Mouse (Mus musculus) hindbrain, embryonic 13.5 days (tissue): ENCODE measurements around the gene Nt5dc1. TPM values are rescaled to one million over a fixed set of nuclear protein-coding genes. Genes with fewer than 3 reads are reported as not detected.

Experiments used
- ATAC-seq: fragments of 200-750 bp; cut with Nextera tagmentation; 2 replicates; pipeline ENCODE4 v1.8.0; 2017; ENCODE audit warnings: moderate TSS enrichment; ENCODE audit not compliant: low FRiP score
- H3K27ac ChIP-seq: fragments of 300-500 bp; sonication (generic); 2 replicates; pipeline ENCODE4 v1.5.1; 2015; ENCODE audit warnings: inconsistent platforms, mild to moderate bottlenecking, moderate library complexity
- H3K27me3 ChIP-seq: fragments of 300-500 bp; sonication (generic); 2 replicates; pipeline ENCODE4 v1.6.1; 2015; ENCODE audit warnings: mild to moderate bottlenecking, inconsistent platforms
- H3K36me3 ChIP-seq: fragments of 300-500 bp; sonication (generic); 2 replicates; pipeline ENCODE4 v1.6.1; 2015; ENCODE audit warnings: mild to moderate bottlenecking, inconsistent platforms
- H3K4me1 ChIP-seq: fragments of 300-500 bp; sonication (generic); replicated peaks from 2 replicates; pipeline ENCODE4 v1.6.1; 2015; ENCODE audit warnings: inconsistent platforms
- H3K4me2 ChIP-seq: fragments of 300-500 bp; sonication (generic); 2 replicates; pipeline ENCODE4 v1.6.1; 2015; ENCODE audit warnings: inconsistent platforms, mild to moderate bottlenecking, moderate library complexity
- H3K4me3 ChIP-seq: fragments of 300-500 bp; sonication (generic); 2 replicates; pipeline ENCODE4 v1.5.1; 2015; ENCODE audit warnings: mild to moderate bottlenecking, inconsistent platforms
- H3K9ac ChIP-seq: fragments of 300-500 bp; sonication (generic); 2 replicates; pipeline ENCODE4 v1.6.1; 2015; ENCODE audit warnings: mild to moderate bottlenecking, inconsistent platforms
- H3K9me3 ChIP-seq: fragments of 300-500 bp; sonication (generic); 2 replicates; pipeline ENCODE4 v1.6.1; 2016; ENCODE audit warnings: inconsistent platforms
- WGBS: fragments of 180-500 bp; shearing (Covaris S2); methylation state at CpG from one replicate; pipeline ENCODE4 v1.1.7; 2015; 5-methylcytosine and 5-hydroxymethylcytosine counted together
- polyA plus RNA-seq: library from polyadenylated mRNA; unstranded; fragments of >200 nt; fragmentation: Nextera tagmentation; extraction: Ambion mirVana; gene quantifications from 2 replicates; pipeline ENCODE4 v1.2.1, GENCODE M21; 2015

Nt5dc1 gene
- polyA plus RNA-seq, 1 experiment from 2014 or later: 3.2 TPM

DNA sequence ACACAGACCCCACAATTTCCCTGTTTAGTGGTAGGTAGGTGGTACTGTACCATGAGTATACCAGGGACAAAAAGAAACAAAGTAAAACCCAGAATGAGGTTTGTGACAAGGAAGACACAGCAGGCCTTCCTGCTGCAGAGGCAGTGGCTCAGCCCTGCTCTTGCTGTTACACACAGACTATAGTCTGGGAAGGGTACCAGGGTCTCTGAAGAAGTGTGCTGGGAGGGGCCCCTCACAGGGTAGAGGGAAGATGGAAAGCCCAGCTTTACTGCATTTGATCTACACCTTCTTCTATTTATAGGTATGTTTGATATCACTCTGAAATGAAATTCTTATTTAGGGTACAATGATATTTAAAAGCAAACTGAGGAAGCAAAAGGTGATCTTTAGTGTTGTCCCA is 54.6 kb downstream of the Nt5dc1 start:
- no peak for ATAC-seq
- H3K36me3 ChIP-seq: no peaks in the 10 kb centered on the region
- H3K27me3 ChIP-seq: no peaks in the 10 kb centered on the region
- no peak overlapping the region for H3K4me2 ChIP-seq
- no peak overlapping the region for H3K9ac ChIP-seq
- no peaks in the 10 kb centered on the region for H3K9me3 ChIP-seq
- H3K4me3 ChIP-seq: no peak overlapping the region
- H3K27ac ChIP-seq: no peak overlapping the region
- no peaks in the 10 kb centered on the region for H3K4me1 ChIP-seq

- 70% methylated on average over 3 of the region's 3 CpGs for WGBS
- Histone ChIP-seq H3K36me3 (no peaks in the 10 kb centered on the region), H3K4me2 (no peak overlapping the region), H3K4me1 (no peaks in the 10 kb centered on the region), H3K9ac (no peak overlapping the region), H3K9me3 (no peaks in the 10 kb centered on the region), H3K27me3 (no peaks in the 10 kb centered on the region), H3K4me3 (no peak overlapping the region), H3K27ac (no peak overlapping the region)
- no peak for ATAC-seq
Measured at GRCm38 (mm10) chr10:34358263-34358662, 60.1 kb downstream of the Nt5dc1 start.

- Histone ChIP-seq H3K4me3 (no peak overlapping the region), H3K9me3 (no peaks in the 10 kb centered on the region), H3K4me2 (no peak overlapping the region), H3K4me1 (no peaks in the 10 kb centered on the region), H3K27ac (no peak overlapping the region), H3K9ac (no peak overlapping the region), H3K27me3 (no peaks in the 10 kb centered on the region), H3K36me3 (no peaks in the 10 kb centered on the region)
- 89% methylated on average over 4 of the region's 4 CpGs for WGBS
- no peak for ATAC-seq
Measured at GRCm38 (mm10) chr10:34352166-34352565, 66.2 kb downstream of the Nt5dc1 start.

DNA sequence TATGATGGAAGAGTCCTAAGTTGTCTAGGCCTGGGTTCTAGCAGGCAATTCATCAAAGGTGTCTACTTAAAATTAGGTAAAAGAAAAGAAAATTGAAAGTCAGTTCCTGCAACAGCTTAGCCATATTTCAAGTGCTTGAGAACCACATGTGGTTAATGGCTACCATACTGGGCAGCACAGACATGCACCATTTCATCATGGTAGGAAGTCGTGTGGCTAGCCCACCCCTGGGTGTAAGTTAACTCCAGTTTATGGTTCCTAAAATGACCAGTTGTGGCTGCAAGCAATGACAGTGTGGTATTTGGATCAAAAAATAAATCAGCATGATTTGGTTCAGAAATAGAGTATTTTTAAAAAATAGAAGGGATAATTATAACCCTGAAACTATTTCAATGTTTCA is 76.5 kb downstream of the Nt5dc1 start:
- no peak overlapping the region for H3K4me3 ChIP-seq
- no peaks in the 10 kb centered on the region for H3K9me3 ChIP-seq
- ATAC-seq: no peak
- no peaks in the 10 kb centered on the region for H3K36me3 ChIP-seq
- no peak overlapping the region for H3K4me2 ChIP-seq
- no peak overlapping the region for H3K27ac ChIP-seq
- H3K9ac ChIP-seq: no peak overlapping the region
- H3K4me1 ChIP-seq: no peaks in the 10 kb centered on the region
- H3K27me3 ChIP-seq: no peaks in the 10 kb centered on the region
- 80% methylated on average over 1 of the region's 1 CpGs for WGBS

DNA sequence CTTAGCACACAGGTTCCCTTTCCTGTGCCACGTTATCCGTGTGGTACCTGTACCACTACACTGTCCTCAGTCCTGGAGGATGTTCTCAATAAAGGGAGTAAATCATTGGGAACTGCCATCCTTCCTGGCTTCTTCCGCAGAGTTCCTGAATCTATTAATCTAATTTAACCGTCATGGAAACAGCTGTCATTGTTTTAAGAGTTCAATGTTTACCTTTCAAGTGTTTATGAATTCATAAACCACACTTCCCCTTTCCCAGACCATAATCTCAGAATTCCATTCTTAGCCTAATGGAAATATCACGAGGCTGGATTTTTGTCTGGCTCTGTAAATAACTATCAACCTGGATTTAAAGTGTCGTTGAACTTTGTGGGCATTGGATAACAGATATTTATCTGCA is 77.3 kb downstream of the Nt5dc1 start:
- no peaks in the 10 kb centered on the region for H3K4me1 ChIP-seq
- WGBS: 84% methylated on average over 6 of the region's 6 CpGs
- no peak overlapping the region for H3K9ac ChIP-seq
- ATAC-seq: no peak
- no peak overlapping the region for H3K4me3 ChIP-seq
- H3K27me3 ChIP-seq: no peaks in the 10 kb centered on the region
- no peaks in the 10 kb centered on the region for H3K36me3 ChIP-seq
- no peak overlapping the region for H3K4me2 ChIP-seq
- no peak overlapping the region for H3K27ac ChIP-seq
- no peaks in the 10 kb centered on the region for H3K9me3 ChIP-seq

GRCm38 (mm10) chr10:34328310-34328709 is 90.0 kb downstream of the Nt5dc1 start:
- no peak overlapping the region for H3K9ac ChIP-seq
- H3K4me2 ChIP-seq: no peak overlapping the region
- no peaks in the 10 kb centered on the region for H3K9me3 ChIP-seq
- H3K27me3 ChIP-seq: no peaks in the 10 kb centered on the region
- ATAC-seq: peak; percentile 83
- WGBS: 5% methylated on average over 2 of the region's 2 CpGs
- H3K36me3 ChIP-seq: no peaks in the 10 kb centered on the region
- no peaks in the 10 kb centered on the region for H3K4me1 ChIP-seq
- H3K4me3 ChIP-seq: no peak overlapping the region
- H3K27ac ChIP-seq: no peak overlapping the region

- no peak overlapping the region for H3K27ac ChIP-seq
- H3K36me3 ChIP-seq: no peaks in the 10 kb centered on the region
- no peak overlapping the region for H3K4me2 ChIP-seq
- no peaks in the 10 kb centered on the region for H3K9me3 ChIP-seq
- no peaks in the 10 kb centered on the region for H3K4me1 ChIP-seq
- no peak overlapping the region for H3K4me3 ChIP-seq
- 0 out of 2 replicates have a peak, but pooled peaks have one; percentile 50 for ATAC-seq
- WGBS: 66% methylated on average over 5 of the region's 5 CpGs
- no peak overlapping the region for H3K9ac ChIP-seq
- H3K27me3 ChIP-seq: no peaks in the 10 kb centered on the region
Measured at GRCm38 (mm10) chr10:34327144-34327543, 91.2 kb downstream of the Nt5dc1 start.

DNA sequence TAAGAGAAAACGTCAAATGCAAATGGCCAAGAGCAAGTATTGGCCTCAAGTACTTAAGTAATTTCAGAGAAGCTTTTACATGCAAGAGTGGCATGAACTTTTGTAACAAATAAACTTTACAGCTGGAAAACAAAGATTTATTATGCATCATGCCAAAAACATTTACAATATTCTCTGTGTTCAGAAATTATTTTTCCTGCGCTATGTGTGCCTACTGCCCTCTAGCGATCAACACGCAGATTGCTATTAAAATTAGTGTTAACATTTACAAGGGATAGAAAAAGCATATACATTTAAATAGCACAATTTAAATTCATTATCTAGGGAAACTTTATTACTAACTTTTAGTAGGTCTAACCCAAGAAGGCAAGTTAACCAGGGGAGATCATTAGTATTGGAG is 91.7 kb downstream of the Nt5dc1 start:
- H3K36me3 ChIP-seq: no peaks in the 10 kb centered on the region
- H3K4me1 ChIP-seq: no peaks in the 10 kb centered on the region
- no peak overlapping the region for H3K4me3 ChIP-seq
- no peaks in the 10 kb centered on the region for H3K27me3 ChIP-seq
- 20% methylated on average over 4 of the region's 4 CpGs for WGBS
- H3K9me3 ChIP-seq: no peaks in the 10 kb centered on the region
- H3K27ac ChIP-seq: no peak overlapping the region
- H3K4me2 ChIP-seq: no peak overlapping the region
- no peak overlapping the region for H3K9ac ChIP-seq
- ATAC-seq: no peak

DNA sequence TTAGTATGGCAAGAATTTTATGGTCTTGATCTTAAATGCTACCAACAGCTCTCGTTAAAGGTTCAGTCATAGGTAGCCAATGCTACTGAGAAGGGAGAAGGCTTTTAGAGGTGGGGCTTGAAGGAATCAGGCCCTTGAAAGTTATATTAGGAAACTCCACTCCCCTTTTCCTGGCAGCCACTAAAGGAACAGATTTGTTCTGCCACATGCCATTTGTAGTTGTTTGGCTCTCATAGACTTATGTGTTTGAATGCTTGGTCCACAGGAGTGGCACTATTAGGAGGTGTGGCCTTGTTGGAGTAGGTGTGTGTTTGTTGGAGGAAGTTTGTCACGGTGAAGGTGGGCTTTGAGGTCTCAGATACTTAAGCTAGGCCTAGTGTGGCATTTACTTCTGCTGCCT is 97.5 kb downstream of the Nt5dc1 start:
- no peak for ATAC-seq
- Histone ChIP-seq H3K4me2 (no peak overlapping the region), H3K36me3 (no peaks in the 10 kb centered on the region), H3K9ac (no peak overlapping the region), H3K27me3 (no peaks in the 10 kb centered on the region), H3K9me3 (no peaks in the 10 kb centered on the region), H3K4me3 (no peak overlapping the region), H3K27ac (no peak overlapping the region), H3K4me1 (peaks cover 22% of the 10 kb centered on the region)
- WGBS: 89% methylated on average over 2 of the region's 2 CpGs

DNA sequence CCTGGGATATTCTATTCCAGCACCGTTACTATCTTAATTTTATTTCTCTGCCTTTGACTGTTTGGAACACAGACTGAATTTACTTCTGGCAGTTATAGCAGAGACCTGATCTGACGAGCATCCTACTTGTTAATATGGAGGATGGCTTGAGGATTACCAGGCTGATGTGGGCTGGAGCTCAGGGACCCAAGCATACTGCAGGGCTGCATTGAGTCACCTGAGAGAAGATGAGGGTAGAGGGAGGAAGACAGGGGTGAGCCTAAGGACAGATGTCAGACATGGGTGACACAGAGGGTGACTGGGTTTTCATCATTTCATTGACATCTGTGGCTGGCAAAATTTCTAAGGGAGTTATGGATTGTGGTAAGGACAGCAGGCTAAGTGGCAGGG is 101.1 kb downstream of the Nt5dc1 start:
- Histone ChIP-seq H3K4me1 (peaks cover 32% of the 10 kb centered on the region), H3K4me2 (peak overlapping the region; percentile 48), H3K27me3 (no peaks in the 10 kb centered on the region), H3K27ac (peak overlapping the region; percentile 91), H3K4me3 (peak overlapping the region; percentile 27; the same call in 1 of the 2 replicates), H3K9me3 (no peaks in the 10 kb centered on the region), H3K9ac (peak overlapping the region; percentile 35; the same call in 1 of the 2 replicates), H3K36me3 (no peaks in the 10 kb centered on the region)
- peak; percentile 62 for ATAC-seq
- 16% methylated on average over 2 of the region's 2 CpGs for WGBS

DNA sequence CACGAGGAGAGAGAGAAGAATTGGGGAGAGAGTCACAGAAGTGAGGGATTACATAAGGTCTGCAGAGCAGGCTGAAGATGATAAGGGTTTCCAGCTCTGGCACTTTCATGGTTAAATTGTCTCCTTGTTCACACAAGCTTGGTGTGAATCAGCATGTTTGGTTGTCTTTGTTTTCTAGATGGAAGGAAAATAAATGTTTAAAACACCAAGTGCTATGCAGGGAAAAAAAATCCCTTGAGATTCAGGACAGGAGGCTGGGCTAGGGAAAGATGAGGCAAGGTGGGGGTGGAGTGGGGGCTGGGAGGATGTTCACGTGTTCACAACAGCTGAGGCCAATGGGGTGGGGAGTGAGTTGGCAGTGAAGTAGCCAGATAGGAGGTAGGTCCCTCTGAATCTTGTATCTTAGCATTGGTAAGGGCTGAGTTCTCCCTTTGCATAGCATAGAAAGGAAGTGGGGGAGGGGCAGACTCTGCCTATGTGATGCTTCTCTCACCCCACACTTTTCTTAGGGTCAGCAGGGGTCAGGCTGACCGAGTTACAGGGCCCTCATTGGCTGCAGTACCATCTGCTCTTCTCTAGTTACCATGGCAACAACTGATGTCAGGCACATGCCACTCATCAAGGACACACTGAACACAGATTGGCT is 101.7 kb downstream of the Nt5dc1 start:
- ATAC-seq: peak; percentile 95
- peaks cover 32% of the 10 kb centered on the region for H3K4me1 ChIP-seq
- H3K9me3 ChIP-seq: no peaks in the 10 kb centered on the region
- H3K36me3 ChIP-seq: no peaks in the 10 kb centered on the region
- H3K9ac ChIP-seq: peak overlapping the region; percentile 60
- peak overlapping the region; percentile 91 for H3K27ac ChIP-seq
- no peaks in the 10 kb centered on the region for H3K27me3 ChIP-seq
- H3K4me3 ChIP-seq: peak overlapping the region; percentile 27
- peak overlapping the region; percentile 48 for H3K4me2 ChIP-seq
- WGBS: under 1% methylated on average over 3 of the region's 3 CpGs

GRCm38 (mm10) chr10:34312536-34312935 is 105.8 kb downstream of the Nt5dc1 start:
- no peaks in the 10 kb centered on the region for H3K9me3 ChIP-seq
- no peaks in the 10 kb centered on the region for H3K27me3 ChIP-seq
- 72% methylated on average over 3 of the region's 3 CpGs for WGBS
- H3K4me2 ChIP-seq: no peak overlapping the region
- no peak overlapping the region for H3K9ac ChIP-seq
- H3K36me3 ChIP-seq: no peaks in the 10 kb centered on the region; the same call in 1 of the 2 replicates
- H3K4me1 ChIP-seq: peaks cover 27% of the 10 kb centered on the region
- ATAC-seq: no peak
- no peak overlapping the region for H3K27ac ChIP-seq
- H3K4me3 ChIP-seq: no peak overlapping the region

DNA sequence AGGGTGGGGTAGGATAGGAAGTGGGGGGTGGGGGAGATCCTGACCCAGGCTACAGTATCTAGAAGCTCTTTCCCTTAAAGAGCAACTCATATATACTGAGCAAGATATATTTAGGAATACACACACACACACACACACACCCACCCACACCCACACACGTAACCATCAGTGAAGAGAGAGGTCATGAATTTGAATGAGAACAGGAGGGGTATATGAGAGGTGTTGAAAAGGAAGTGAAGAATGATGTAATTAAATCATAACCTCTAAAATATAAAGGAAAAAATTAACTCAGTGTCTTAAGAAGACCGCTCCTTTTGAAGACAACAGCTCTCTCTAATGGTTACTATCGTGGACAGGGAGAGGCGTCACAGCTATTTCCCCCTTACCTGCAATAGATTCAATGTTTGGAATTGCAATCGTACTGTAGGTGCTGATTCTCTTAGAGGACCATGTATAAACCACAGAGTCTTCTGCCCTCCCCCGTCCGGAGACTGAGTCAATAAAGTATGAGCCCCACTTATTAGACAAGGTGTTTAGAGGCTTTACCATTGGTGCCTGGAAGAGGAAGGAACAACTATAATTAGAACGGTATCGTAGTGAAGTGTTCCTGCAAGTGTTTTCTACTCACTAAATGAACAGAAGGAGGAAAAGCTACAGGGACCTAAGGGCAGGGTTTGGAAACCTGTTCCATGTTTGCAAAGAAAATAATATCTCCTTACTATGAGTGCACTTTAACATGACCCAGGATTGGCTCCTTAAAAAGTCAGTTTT is 108.3 kb downstream of the Nt5dc1 start:
- no peak overlapping the region for H3K4me3 ChIP-seq
- no peak overlapping the region for H3K4me2 ChIP-seq
- no peaks in the 10 kb centered on the region; the same call in 1 of the 2 replicates for H3K36me3 ChIP-seq
- no peak overlapping the region for H3K9ac ChIP-seq
- ATAC-seq: no peak
- peaks cover 3% of the 10 kb centered on the region; the same call in 1 of the 2 replicates for H3K4me1 ChIP-seq
- no peaks in the 10 kb centered on the region for H3K9me3 ChIP-seq
- 93% methylated on average over 9 of the region's 9 CpGs for WGBS
- H3K27ac ChIP-seq: no peak overlapping the region
- H3K27me3 ChIP-seq: no peaks in the 10 kb centered on the region
